Mouse (Mus musculus): ENCODE results near the gene Gsn.

DNA sequence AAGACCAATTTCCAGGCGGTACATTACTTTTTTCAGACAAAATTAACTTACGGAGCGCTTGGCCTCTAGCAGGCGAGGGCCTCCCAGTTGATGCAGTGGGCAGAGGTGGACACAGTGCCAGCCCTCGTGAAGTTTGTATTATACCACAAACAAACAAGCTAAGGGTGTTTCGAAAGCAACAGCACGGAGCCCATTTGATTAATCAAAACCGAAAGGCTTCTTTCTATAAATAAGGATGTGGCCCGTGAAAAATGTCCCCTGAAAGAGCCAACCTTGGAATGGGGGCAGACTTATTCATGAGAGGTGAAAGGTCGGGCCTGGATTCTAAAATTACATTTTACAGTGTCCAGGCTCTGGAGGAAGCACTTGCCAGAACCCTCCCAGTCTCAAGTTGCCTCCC is 81.2 kb downstream of the Gsn start:
- TF ChIP-seq RAD21 (IDR thresholded peaks at IDR 0.05; ENCODE audit: low read depth, low read length), result no peak
- TF ChIP-seq ZNF384 (IDR thresholded peaks at IDR 0.05; ENCODE audit: low read depth, low read length), result no peak
- TF ChIP-seq CHD2 (IDR thresholded peaks at IDR 0.05; ENCODE audit: low read length), result no peak
- no peak for TF ChIP-seq BHLHE40 (IDR thresholded peaks at IDR 0.05; ENCODE audit: low read depth, low read length)
- no peak for TF ChIP-seq ELF1 (IDR thresholded peaks at IDR 0.05; ENCODE audit: low read depth, low read length)
- no peak for TF ChIP-seq POLR2A (IDR thresholded peaks at IDR 0.05; ENCODE audit: low read depth, low read length)
- no peak for TF ChIP-seq MAFK (IDR thresholded peaks at IDR 0.05; ENCODE audit: insufficient replicate concordance, low read length)
- no peak for TF ChIP-seq HCFC1 (IDR thresholded peaks at IDR 0.05; ENCODE audit: low read depth, low read length)
- TF ChIP-seq SIN3A (IDR thresholded peaks at IDR 0.05; ENCODE audit: low read length), result no peak
